Mouse (Mus musculus): ENCODE data around the gene Tpx2. TPM values are rescaled to one million over a fixed set of nuclear protein-coding genes. Genes with fewer than 3 reads are reported as not detected.

The Tpx2 gene
- polyA plus RNA-seq, 1 experiment from 2014 or later, result 51.5 TPM

DNA sequence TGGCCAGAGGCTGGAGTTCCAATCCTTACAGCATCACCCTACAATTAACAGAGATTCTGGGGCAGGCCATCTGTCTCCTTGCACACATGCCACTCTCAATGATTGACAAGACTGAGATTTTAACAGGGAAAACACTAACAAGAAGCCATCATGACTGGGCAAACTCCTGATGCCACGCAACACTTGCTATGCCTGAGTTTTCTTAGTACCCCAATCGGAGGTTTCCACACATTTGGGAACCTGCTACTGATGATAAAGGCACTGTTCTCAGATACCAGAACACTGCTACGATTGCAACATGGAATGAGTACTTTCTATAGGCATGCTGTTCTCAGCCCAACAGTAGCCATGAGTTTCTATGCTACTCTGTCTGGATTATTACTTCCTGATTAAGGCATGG, 21.3 kb upstream of the Tpx2 start:
- H3K4me2 ChIP-seq (ENCODE audit: low read depth, low read length), result no peak overlapping the region
- no peaks in the 10 kb centered on the region for H3K27me3 ChIP-seq (replicated peaks; ENCODE audit: control insufficient read depth, insufficient read depth, low read length)
- H3K36me3 ChIP-seq (ENCODE audit: control insufficient read depth, insufficient read depth, low read length), result no peaks in the 10 kb centered on the region
- no peaks in the 10 kb centered on the region for H3K9me3 ChIP-seq (ENCODE audit: control insufficient read depth, low read length)
- no peak overlapping the region for H3K4me3 ChIP-seq (ENCODE audit: low read length)
- 75% methylated on average over 3 of the region's 3 CpGs for WGBS
- no peak overlapping the region for H3K27ac ChIP-seq (ENCODE audit: low read length)
- peaks cover 59% of the 10 kb centered on the region for H3K4me1 ChIP-seq (ENCODE audit: control insufficient read depth, insufficient read depth, low read length)
- ATAC-seq, result no peak
- H3K9ac ChIP-seq (ENCODE audit: low read depth, low read length), result no peak overlapping the region

DNA sequence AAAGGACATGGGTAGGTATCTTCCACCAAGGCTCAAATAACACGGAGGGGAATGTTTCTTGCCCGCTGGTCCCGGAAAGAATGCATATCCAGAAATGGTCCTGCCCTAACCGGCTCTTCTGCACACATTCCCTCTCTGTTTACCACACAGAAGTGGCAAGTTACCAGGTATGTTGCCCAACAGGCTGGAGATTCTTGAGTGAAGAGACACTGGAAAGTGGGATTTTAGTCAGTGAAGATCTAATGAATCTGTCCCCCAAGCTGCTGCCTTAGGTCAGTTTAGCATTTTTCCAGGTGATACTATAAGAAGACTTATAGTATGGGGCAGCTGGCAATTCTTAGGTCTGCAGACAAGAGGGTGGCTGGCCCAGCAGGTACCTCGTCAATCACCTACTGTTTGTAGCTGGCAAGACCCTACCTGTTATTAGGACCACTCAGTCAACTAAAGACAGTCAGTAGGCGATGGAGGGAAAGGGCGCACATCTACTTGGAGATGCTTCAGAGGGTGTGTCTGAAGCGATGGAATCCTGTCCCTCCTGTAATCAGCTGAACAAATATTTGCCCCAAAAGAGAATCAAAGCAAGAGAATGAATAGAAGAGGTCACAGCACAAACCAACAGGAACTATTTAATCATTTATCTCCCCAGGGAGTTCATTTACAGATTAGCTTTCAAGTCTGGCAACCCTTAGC, 20.3 kb upstream of the Tpx2 start:
- Histone ChIP-seq H3K27ac (ENCODE audit: low read length) (peak overlapping the region; percentile 84), H3K4me3 (ENCODE audit: low read length) (peak overlapping the region; percentile 82), H3K9me3 (ENCODE audit: control insufficient read depth, low read length) (no peaks in the 10 kb centered on the region), H3K4me1 (ENCODE audit: control insufficient read depth, insufficient read depth, low read length) (peaks cover 49% of the 10 kb centered on the region), H3K36me3 (ENCODE audit: control insufficient read depth, insufficient read depth, low read length) (no peaks in the 10 kb centered on the region), H3K4me2 (ENCODE audit: low read depth, low read length) (peak overlapping the region; percentile 53), H3K9ac (ENCODE audit: low read depth, low read length) (peak overlapping the region; percentile 22), H3K27me3 (replicated peaks; ENCODE audit: control insufficient read depth, insufficient read depth, low read length) (no peaks in the 10 kb centered on the region)
- no peak for ATAC-seq
- WGBS, result 52% methylated on average over 8 of the region's 8 CpGs

DNA sequence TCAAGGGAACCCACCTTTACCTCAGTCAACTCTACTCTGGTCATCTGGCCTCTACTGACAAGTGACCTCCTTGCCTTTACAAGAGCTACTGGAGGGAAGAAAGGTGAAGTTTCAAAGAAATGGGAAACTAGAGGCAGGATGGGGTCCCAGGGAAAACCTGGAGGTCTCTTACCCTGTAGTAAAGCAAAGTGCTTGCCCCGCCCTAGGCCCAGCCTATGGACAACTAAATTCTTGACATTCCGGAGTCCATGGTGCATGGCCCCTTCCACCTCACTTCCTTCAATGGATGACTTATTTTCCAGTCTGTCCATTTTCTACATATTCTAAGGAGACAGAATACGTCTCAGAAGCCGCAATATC, 19.8 kb upstream of the Tpx2 start:
- peaks cover 49% of the 10 kb centered on the region for H3K4me1 ChIP-seq (ENCODE audit: control insufficient read depth, insufficient read depth, low read length)
- peak overlapping the region; percentile 84 for H3K27ac ChIP-seq (ENCODE audit: low read length)
- peak overlapping the region; percentile 53 for H3K4me2 ChIP-seq (ENCODE audit: low read depth, low read length)
- peak overlapping the region; percentile 82 for H3K4me3 ChIP-seq (ENCODE audit: low read length)
- no peaks in the 10 kb centered on the region for H3K36me3 ChIP-seq (ENCODE audit: control insufficient read depth, insufficient read depth, low read length)
- ATAC-seq, result no peak
- no peaks in the 10 kb centered on the region for H3K27me3 ChIP-seq (replicated peaks; ENCODE audit: control insufficient read depth, insufficient read depth, low read length)
- 59% methylated on average over 4 of the region's 4 CpGs for WGBS
- no peaks in the 10 kb centered on the region for H3K9me3 ChIP-seq (ENCODE audit: control insufficient read depth, low read length)
- peak overlapping the region; percentile 22 for H3K9ac ChIP-seq (ENCODE audit: low read depth, low read length)

DNA sequence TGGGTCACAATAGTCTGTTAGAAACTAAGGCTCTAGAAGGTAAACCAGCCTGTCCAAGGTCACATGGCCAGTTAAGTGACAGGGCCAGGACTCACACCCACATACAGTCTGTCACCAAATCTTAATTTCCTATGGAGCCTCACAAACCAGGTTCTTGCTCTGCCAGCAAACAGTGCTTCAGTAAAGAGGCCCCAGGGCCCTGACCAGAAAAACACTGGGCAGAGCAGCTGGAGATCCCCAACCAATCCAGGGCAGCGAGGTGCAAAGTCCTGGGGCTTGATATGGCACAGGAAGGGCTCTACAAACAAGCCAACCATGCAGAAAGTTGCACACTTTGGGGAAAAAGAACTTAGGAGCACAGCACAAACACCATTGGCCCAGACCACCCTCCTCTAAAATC, 19.2 kb upstream of the Tpx2 start:
- H3K4me3 ChIP-seq (ENCODE audit: low read length), result peak overlapping the region; percentile 82
- no peaks in the 10 kb centered on the region for H3K27me3 ChIP-seq (replicated peaks; ENCODE audit: control insufficient read depth, insufficient read depth, low read length)
- 43% methylated on average over 1 of the region's 1 CpGs for WGBS
- H3K9ac ChIP-seq (ENCODE audit: low read depth, low read length), result peak overlapping the region; percentile 22
- H3K4me2 ChIP-seq (ENCODE audit: low read depth, low read length), result peak overlapping the region; percentile 53
- H3K36me3 ChIP-seq (ENCODE audit: control insufficient read depth, insufficient read depth, low read length), result no peaks in the 10 kb centered on the region
- peak; percentile 19 for ATAC-seq
- no peaks in the 10 kb centered on the region for H3K9me3 ChIP-seq (ENCODE audit: control insufficient read depth, low read length)
- peaks cover 49% of the 10 kb centered on the region for H3K4me1 ChIP-seq (ENCODE audit: control insufficient read depth, insufficient read depth, low read length)
- peak overlapping the region; percentile 84 for H3K27ac ChIP-seq (ENCODE audit: low read length)

DNA sequence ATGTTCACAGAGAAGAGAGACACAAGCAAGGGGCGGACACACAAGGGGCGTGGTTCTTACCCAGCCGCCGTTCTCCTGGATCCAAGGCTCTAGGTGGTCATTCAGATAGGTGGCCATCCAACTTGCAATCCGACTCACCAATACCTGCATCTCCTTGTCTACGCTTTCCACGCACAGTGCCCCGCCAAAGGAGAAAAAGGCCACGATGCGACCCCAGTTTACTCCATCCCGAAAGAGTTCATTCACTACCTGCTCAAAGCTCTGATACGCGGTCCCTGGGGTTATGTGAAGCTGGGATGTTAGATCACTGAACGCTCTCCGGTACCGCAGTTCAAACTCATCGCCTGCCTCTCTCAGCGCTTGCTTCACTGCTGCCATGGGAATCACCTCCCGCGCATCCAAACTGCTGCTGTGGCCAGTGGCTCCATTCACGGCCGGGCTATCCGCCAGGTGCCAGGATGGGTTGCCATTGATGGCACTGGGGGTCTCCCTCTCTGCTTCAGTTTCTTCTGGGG, 18.3 kb upstream of the Tpx2 start:
- H3K9me3 ChIP-seq (ENCODE audit: control insufficient read depth, low read length), result no peaks in the 10 kb centered on the region
- peak overlapping the region; percentile 53 for H3K4me2 ChIP-seq (ENCODE audit: low read depth, low read length)
- H3K27ac ChIP-seq (ENCODE audit: low read length), result peak overlapping the region; percentile 98
- H3K9ac ChIP-seq (ENCODE audit: low read depth, low read length), result peak overlapping the region; percentile 93
- no peaks in the 10 kb centered on the region for H3K27me3 ChIP-seq (replicated peaks; ENCODE audit: control insufficient read depth, insufficient read depth, low read length)
- H3K36me3 ChIP-seq (ENCODE audit: control insufficient read depth, insufficient read depth, low read length), result no peaks in the 10 kb centered on the region
- WGBS, result 57% methylated on average over 23 of the region's 23 CpGs
- ATAC-seq, result no peak
- peaks cover 49% of the 10 kb centered on the region for H3K4me1 ChIP-seq (ENCODE audit: control insufficient read depth, insufficient read depth, low read length)
- peak overlapping the region; percentile 82 for H3K4me3 ChIP-seq (ENCODE audit: low read length)

DNA sequence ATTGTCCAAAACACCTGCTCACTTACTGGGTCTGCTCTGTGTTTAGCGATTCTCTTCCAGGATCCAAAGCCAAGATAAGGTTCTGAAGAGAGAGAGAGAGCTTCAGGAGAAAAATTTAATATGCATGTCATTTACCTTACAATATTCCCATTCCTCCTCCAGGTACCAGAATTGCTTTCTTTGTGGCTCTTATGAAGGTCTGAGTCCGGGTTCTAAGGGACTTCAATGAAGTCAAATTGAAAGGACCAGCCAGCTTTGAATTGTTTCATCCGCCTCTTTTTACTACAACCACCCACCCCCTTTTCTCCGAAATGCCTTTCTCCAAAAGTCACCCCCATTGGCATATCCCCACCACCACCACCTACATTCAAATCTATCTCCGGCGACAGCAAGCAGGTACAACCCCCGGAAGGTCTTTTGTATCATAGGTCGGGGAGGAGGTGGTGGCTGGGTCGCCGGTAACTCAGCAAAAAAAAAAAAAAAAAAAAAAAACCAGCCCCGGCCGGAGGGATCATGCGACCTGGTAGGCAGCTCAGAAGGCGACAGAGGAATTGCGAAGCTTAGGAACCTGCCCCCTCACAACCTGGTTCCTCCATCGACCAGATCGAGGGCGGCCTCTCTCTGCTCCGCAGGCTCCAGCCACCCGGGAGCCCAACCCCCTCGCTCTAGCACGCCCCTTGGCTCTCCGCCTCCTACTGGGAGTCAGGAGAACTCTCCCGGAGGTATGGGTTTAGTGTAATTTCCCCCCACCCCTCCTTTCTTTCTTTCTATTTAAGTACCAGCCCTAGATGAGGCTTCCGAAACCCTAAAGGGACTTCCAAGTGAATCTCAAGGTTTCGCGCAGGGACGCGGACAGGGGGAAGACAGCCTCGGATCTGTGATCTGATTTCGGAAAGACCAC, 17.5 kb upstream of the Tpx2 start:
- 2% methylated on average over 31 of the region's 31 CpGs for WGBS
- Histone ChIP-seq H3K27me3 (replicated peaks; ENCODE audit: control insufficient read depth, insufficient read depth, low read length) (no peaks in the 10 kb centered on the region), H3K9me3 (ENCODE audit: control insufficient read depth, low read length) (no peaks in the 10 kb centered on the region), H3K4me1 (ENCODE audit: control insufficient read depth, insufficient read depth, low read length) (peaks cover 44% of the 10 kb centered on the region), H3K27ac (ENCODE audit: low read length) (peak overlapping the region; percentile 98), H3K36me3 (ENCODE audit: control insufficient read depth, insufficient read depth, low read length) (no peaks in the 10 kb centered on the region), H3K4me3 (ENCODE audit: low read length) (peak overlapping the region; percentile 82), H3K4me2 (ENCODE audit: low read depth, low read length) (peak overlapping the region; percentile 53), H3K9ac (ENCODE audit: low read depth, low read length) (peak overlapping the region; percentile 93)
- ATAC-seq, result peak; percentile 81

DNA sequence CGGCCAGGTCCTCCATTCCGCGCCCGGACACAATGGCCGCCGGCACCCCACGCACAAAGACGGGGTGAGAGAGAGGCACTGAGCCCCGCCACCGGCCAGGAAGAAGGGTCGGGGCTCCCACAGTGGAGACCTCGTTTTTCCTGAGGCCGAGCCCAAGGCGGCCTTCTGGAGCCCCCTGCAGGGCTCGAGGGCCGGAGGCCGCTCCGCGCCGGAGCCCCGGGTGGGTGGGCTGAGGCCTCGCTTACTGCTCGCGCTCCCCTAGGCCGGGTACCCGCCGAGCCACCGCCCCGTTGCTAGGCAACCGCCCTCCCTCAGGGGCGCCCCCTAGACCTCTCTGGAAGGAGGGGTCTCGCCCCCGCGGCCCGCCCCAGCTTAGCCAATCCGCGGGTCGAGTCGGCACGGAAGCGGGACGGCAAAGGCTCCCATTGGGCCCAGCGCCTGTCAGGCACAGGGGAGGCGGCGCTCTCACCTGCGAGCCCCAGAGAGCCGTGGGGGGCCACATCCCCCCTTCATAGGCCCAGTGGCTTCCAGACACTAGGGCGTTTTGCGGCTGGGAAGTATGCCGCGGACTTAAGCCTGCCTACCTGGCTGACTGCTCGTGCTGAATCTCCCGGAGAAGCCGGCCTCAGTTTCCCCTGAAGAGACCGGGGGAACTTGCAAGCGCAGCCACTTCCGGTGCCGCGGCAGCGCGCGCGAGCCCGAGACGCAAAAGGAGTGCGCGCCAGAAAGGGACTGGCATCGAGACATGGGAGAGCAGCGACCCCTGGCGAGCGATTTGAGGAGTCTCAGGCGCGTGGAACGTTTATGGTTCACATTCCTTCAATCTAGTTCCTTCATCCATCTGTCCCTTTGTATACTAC, 16.5 kb upstream of the Tpx2 start, which contains the start of gene Bcl2l1:
Gene Bcl2l1 (minus strand): TSS at position 710 of the 860 bp plus-strand sequence.
- WGBS, result under 1% methylated on average over 74 of the region's 74 CpGs
- Histone ChIP-seq H3K27me3 (replicated peaks; ENCODE audit: control insufficient read depth, insufficient read depth, low read length) (no peaks in the 10 kb centered on the region), H3K4me3 (ENCODE audit: low read length) (peak within 1 kb of the TSS; percentile 82), H3K4me1 (ENCODE audit: control insufficient read depth, insufficient read depth, low read length) (peaks cover 35% of the 10 kb centered on the region), H3K4me2 (ENCODE audit: low read depth, low read length) (peak within 1 kb of the TSS; percentile 53), H3K9me3 (ENCODE audit: control insufficient read depth, low read length) (no peaks in the 10 kb centered on the region), H3K36me3 (ENCODE audit: control insufficient read depth, insufficient read depth, low read length) (no peaks in the 10 kb centered on the region), H3K27ac (ENCODE audit: low read length) (peak within 1 kb of the TSS; percentile 98), H3K9ac (ENCODE audit: low read depth, low read length) (peak within 1 kb of the TSS; percentile 93)
- ATAC-seq, result peak; percentile 96

DNA sequence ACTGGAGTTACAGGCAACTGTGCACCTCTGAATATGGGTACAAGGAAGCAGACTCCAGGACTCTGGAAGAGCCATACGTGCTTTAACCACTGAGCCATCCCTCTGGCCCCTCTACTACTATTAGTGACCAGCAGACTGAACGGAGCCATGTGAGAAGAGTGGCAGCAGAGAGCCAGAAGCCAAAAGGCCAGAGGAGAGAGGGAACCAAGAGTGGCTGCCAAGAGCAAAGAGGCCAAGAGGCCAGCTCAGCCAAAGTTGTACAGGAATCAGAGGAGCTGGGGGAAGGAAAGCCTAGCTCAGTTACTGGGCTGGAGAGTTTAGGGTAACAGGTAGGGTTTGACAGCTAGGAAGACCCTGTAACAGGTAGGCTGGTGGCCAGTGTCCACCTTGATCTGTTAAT, 8.5 kb upstream of the Tpx2 start:
- ATAC-seq, result no peak
- no peaks in the 10 kb centered on the region for H3K27me3 ChIP-seq (replicated peaks; ENCODE audit: control insufficient read depth, insufficient read depth, low read length)
- H3K4me2 ChIP-seq (ENCODE audit: low read depth, low read length), result no peak overlapping the region
- no peak overlapping the region for H3K9ac ChIP-seq (ENCODE audit: low read depth, low read length)
- no peaks in the 10 kb centered on the region for H3K4me1 ChIP-seq (ENCODE audit: control insufficient read depth, insufficient read depth, low read length)
- H3K4me3 ChIP-seq (ENCODE audit: low read length), result no peak overlapping the region
- WGBS, result 82% methylated on average over 2 of the region's 2 CpGs
- H3K36me3 ChIP-seq (ENCODE audit: control insufficient read depth, insufficient read depth, low read length), result no peaks in the 10 kb centered on the region
- H3K27ac ChIP-seq (ENCODE audit: low read length), result no peak overlapping the region
- no peaks in the 10 kb centered on the region for H3K9me3 ChIP-seq (ENCODE audit: control insufficient read depth, low read length)

DNA sequence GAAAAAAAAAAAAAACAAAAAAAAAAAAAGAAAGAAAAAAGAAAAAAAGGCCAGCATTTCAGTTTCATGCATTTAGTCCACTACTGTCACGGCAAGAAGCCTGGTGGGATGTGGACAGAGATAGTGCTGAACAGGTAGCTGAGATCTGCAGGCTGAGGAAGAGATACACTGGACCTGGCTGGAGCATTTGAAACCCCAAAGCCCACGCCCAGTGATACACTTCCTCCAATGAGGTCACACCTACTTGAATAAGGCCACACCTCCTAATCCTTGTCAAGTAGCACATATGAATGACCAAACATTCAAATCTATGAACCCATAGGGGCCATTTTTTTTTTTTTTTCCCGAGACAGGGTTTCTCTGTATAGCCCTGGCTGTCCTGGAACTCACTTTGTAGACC, 5.0 kb upstream of the Tpx2 start:
- H3K27me3 ChIP-seq (replicated peaks; ENCODE audit: control insufficient read depth, insufficient read depth, low read length), result no peaks in the 10 kb centered on the region

More for the DNA sequence above, 5.0 kb upstream of the Tpx2 start:
- Histone ChIP-seq H3K4me3 (ENCODE audit: low read length) (no peak overlapping the region), H3K9me3 (ENCODE audit: control insufficient read depth, low read length) (no peaks in the 10 kb centered on the region), H3K9ac (ENCODE audit: low read depth, low read length) (no peak overlapping the region), H3K27ac (ENCODE audit: low read length) (no peak overlapping the region), H3K4me2 (ENCODE audit: low read depth, low read length) (no peak overlapping the region), H3K36me3 (ENCODE audit: control insufficient read depth, insufficient read depth, low read length) (no peaks in the 10 kb centered on the region), H3K4me1 (ENCODE audit: control insufficient read depth, insufficient read depth, low read length) (no peaks in the 10 kb centered on the region)
- ATAC-seq, result no peak
- WGBS, result 67% methylated on average over 3 of the region's 3 CpGs

All from intestine, embryonic 16.5 days (tissue).